Mouse (Mus musculus) embryonic fibroblast, embryonic 13.5 days (primary cell): ENCODE measurements around the gene Ttc23.

ENCODE experiments used
- CTCF ChIP-seq: IDR thresholded peaks from 2 replicates; pipeline ENCODE4 v1.5.1; 2011; ENCODE audit warnings: mild to moderate bottlenecking, control low read depth, low read length, moderate library complexity, borderline replicate concordance; ENCODE audit not compliant: insufficient read depth
- POLR2A ChIP-seq: IDR thresholded peaks from 2 replicates; pipeline ENCODE4 v1.6.1; 2011; ENCODE audit warnings: low read depth, mild to moderate bottlenecking, control low read depth, low read length, moderate library complexity

- TF ChIP-seq CTCF: no peak
- no peak for TF ChIP-seq POLR2A
Observed at GRCm38 (mm10) chr7:67730431-67731110, 83.4 kb downstream of the Ttc23 start.
